Mouse (Mus musculus): Measurements from ENCODE around the gene Rb1. TPM values are rescaled to one million over a fixed set of nuclear protein-coding genes. Genes with fewer than 3 reads are reported as not detected.

Rb1 gene
- polyA plus RNA-seq (2012; rRNA removed), result 2.1 and 2.5 TPM in 2 replicates

DNA sequence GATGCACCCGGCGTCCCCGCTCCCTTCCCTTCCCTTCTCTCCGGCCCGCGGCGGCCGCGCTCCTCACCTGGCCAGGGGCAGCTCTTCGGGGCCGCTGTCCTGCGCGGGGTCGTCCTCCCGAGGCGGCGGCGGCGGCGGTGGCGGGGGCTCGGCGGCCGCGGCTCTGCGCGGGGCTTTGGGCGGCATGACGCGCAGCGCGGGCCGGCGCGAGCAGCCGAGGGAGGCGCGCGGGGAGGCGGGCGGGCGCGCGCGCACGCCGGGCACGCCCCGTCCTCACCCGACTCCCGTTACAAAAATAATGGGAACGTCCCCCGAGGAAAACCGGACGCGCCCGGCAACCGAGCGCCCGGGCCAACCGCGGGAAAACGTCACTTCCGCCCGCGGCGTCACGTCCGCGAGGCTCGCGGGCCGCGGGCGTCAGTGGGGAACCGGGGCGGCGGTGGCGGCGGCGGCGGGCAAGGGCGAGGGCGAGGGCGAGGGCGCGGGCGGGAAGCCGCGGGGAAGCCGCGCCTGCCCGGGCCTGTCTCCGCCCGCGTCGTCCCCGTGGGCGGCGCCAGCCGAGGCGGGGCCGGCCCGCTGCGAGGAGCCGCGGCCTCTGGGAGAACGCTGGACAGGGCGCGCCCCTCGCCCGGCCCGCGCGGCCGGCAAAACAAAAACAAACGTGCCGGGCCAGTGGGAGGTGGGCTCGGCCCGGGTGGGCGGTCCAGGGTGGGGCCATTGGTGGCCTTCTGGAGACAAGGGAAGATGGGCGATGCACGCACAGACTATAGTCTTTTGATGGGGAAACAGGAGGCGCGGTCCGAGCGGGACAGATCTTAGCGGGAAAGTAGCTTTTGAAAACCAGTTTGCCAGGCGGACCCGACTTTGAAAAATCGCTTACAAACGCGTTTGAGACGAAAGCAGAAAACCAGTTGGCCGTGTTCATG, at the start of gene Rb1:
Gene Rb1 (minus strand): TSS at position 367 of the 926 bp plus-strand sequence.

DNA sequence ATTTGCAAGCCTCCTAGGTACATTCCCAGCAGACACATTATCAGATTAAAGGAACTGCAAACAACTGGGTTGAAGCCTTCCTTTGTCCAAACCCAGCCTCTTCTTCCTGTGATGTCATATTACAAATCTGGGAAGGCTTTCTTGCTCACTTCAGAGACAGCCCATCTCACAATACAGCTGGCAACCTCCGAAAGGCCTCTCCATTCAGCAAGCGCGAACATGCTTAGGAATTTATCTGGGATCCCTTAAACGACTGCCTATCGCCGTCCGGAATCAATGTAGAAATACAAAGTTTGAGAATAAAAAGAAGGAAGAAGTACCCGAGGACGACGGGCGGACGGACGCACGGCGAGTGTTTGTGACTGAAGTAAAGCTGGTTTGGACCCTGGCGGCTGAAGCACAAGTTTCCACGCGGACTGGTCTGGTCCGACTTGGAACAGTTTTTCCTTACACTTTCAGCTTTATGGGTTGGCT, 87.7 kb downstream of the Rb1 start, which contains the start of gene Lpar6:
Gene Lpar6 (plus strand): TSS at position 48 of the 474 bp plus-strand sequence.

Other genes starting within 250 kb of the Rb1 start
- gene Rcbtb2, start 202.8 kb downstream of the Rb1 start, polyA plus RNA-seq (2012; rRNA removed), result 39.5 and 46.3 TPM in 2 replicates
- 1.9 and 2.3 TPM in 2 replicates for gene Lpar6, start 87.9 kb downstream of the Rb1 start, polyA plus RNA-seq (2012; rRNA removed)
- 1,217 and 1,489 TPM in 2 replicates for gene Itm2b, start 59.5 kb upstream of the Rb1 start, polyA plus RNA-seq (2012; rRNA removed)
- gene Med4, start 184.2 kb upstream of the Rb1 start, polyA plus RNA-seq (2012; rRNA removed), result 16.5 and 20.4 TPM in 2 replicates
- 12.7 and 13.9 TPM in 2 replicates for gene Sucla2, start 199.5 kb upstream of the Rb1 start, polyA plus RNA-seq (2012; rRNA removed)
- gene Nudt15, start 222.4 kb upstream of the Rb1 start, polyA plus RNA-seq (2012; rRNA removed), result 1.3 and 1.4 TPM in 2 replicates